Mouse (Mus musculus) kidney, adult 18-20 months (tissue): ENCODE results near the gene Gm21953.
"Not testable (repeated sequence)": the region's sequence is repeated elsewhere in the genome, so short reads cannot be mapped to it uniquely, and the experiment has no call there.

ENCODE experiments used
- DNase-seq: peaks from one replicate; pipeline ENCODE4 v3.0.0; 2021

Gm21953 gene

GRCm38 (mm10) chr4:42293967-42294366 is at the start of gene Gm21953:
Gene Gm21953 (plus strand): TSS chr4:42294267.
- not testable (repeated sequence) for DNase-seq

- not testable (repeated sequence) for DNase-seq
These were observed 38.6 kb upstream of the Gm21953 start, which contains the start of gene Ccl21b for GRCm38 (mm10) chr4:42255467-42255866. Gene Ccl21b (plus strand): TSS chr4:42255767.

GRCm38 (mm10) chr4:42318034-42318433 is 24.0 kb downstream of the Gm21953 start, which contains the start of gene Fam205a3:
Gene Fam205a3 (plus strand): TSS chr4:42318334.
- not testable (repeated sequence) for DNase-seq
